Mouse (Mus musculus) thymus, adult 2 months (tissue): ENCODE data around the gene Emilin1.

Experiments used
- CTCF ChIP-seq: fragments of 200-500 bp; IDR thresholded peaks from 2 replicates; pipeline ENCODE4 v1.5.1; 2012; ENCODE audit warnings: mild to moderate bottlenecking, control low read depth, low read length, moderate library complexity, borderline replicate concordance; ENCODE audit not compliant: control insufficient read depth, poor library complexity, insufficient read depth; ENCODE audit errors: extremely low read depth
- POLR2A ChIP-seq: fragments of 200-500 bp; IDR thresholded peaks from 2 replicates; pipeline ENCODE4 v1.6.1; 2012; ENCODE audit warnings: mild to moderate bottlenecking, low read length, control low read depth, moderate library complexity; ENCODE audit not compliant: control insufficient read depth, poor library complexity, insufficient read depth; ENCODE audit errors: extremely low read depth

DNA sequence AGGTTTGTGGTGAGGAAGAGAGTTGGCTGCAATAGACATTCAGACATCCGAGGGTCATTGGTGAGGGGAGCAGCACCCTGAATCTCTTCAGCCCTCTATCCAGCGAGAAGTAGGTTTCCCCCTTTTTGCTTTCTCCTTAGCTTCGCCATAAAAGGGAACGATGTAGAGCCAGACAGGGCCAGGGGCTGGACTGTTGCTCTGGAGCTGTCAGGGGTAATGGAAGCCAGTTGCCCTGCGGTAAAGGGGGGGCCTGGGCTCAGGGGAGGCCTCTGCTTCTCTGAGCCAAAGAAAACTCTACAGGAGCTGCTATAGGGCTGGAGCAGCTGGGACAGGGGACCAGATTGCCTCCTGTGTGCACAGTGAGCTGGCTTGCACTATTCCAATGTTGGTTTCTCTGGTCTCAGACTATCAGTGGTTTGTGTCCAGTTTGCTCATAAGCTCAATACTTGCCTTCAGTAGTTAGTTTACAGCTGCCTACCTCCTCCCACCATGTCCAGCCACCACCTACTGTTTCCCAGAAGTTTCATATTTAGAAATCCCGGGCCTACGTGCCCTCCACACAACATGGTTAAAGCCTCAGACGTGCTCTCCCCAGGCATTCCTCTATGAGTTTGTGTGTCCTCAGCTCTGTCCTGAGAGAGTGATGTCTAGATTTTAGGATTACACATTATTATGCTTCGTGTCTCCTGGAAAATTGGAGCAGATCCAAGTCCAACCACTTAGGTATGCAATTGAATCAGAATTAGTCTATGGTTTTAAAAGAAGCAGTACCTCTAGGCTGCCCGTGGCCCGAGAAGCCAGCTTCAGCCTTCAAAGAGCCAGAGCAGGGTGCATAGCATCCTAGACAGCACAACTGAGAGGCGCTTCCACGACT lies 4.5 kb upstream of the Emilin1 start:
- no peak for TF ChIP-seq POLR2A
- no peak for TF ChIP-seq CTCF
